Mouse (Mus musculus) CD4-positive, CD25-positive, alpha-beta regulatory T cell, adult 2 months (primary cell): ENCODE data around the gene Mmp28.

Experiments
- DNase-seq: peaks from one replicate; pipeline ENCODE4 v3.0.0-alpha.2; 2012; ENCODE audit warnings: low read depth, low spot score

The Mmp28 gene

GRCm38 (mm10) chr11:83462711-83463244 is at the start of gene Mmp28:
Gene Mmp28, minus strand, starts transcription at chr11:83463071.
- peak; percentile 16 for DNase-seq

GRCm38 (mm10) chr11:83509521-83509920 is 46.6 kb upstream of the Mmp28 start:
- no peak for DNase-seq

- no peak for DNase-seq
Observed at GRCm38 (mm10) chr11:83504308-83504707, 41.4 kb upstream of the Mmp28 start.

GRCm38 (mm10) chr11:83495571-83495970 is 32.7 kb upstream of the Mmp28 start:
- no peak for DNase-seq

DNA sequence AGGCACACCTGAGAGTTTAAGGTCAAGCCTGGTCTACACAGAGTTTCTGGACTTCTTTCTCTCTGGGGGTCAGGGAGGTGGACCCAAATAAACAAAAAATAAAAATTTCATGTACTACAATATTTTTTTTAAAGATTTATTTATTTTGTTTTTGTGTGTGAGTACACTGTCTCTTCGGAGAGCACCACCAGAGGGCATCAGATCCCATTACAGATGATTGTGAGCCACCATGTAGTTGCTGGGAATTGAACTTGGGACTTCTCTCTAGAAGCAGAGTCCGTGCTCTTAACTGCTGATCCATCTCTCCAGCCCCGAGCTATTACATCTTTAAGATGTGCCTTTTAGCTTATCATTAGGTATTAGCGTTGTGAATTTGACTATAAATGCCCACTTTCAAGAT is 28.6 kb upstream of the Mmp28 start:
- peak; percentile 25 for DNase-seq

DNA sequence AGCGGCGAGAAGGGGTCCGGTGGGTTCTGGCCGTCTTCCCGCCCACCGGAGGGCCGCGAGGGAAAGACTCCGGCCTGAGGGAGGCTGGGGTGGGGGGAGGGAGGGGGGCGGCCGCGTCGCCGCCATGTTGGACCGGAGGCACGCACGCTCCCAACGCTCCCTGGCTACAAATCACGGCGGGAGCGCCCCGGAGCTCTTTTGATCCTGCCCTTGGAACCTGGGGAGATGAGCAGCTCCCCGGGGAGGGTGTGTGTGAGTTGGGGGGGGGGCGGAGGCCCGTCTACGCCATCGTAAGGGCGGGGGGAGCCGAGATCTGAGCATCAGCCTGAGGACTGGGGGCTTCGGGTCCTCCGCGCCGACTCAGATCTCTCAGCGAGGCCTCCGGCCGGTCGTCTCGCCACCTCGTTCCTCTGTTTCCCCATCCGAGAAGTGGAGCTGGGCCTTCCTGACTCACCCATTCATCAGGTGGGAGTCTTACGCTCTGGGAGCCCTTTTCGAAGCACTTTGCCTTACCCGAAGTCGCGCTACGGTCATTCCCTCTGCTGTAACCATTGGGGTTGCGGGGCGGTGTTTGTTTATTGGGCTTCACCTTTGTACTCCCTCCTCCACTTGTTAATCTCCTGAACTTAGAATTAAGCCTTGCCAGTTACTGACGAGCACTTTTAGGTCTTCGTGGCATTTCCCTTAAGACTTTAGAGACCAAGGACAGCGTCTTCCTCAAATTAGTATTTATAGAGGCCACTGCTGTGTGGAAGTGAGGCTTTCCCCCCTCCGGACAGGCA is 10.6 kb upstream of the Mmp28 start:
- DNase-seq = no peak

DNA sequence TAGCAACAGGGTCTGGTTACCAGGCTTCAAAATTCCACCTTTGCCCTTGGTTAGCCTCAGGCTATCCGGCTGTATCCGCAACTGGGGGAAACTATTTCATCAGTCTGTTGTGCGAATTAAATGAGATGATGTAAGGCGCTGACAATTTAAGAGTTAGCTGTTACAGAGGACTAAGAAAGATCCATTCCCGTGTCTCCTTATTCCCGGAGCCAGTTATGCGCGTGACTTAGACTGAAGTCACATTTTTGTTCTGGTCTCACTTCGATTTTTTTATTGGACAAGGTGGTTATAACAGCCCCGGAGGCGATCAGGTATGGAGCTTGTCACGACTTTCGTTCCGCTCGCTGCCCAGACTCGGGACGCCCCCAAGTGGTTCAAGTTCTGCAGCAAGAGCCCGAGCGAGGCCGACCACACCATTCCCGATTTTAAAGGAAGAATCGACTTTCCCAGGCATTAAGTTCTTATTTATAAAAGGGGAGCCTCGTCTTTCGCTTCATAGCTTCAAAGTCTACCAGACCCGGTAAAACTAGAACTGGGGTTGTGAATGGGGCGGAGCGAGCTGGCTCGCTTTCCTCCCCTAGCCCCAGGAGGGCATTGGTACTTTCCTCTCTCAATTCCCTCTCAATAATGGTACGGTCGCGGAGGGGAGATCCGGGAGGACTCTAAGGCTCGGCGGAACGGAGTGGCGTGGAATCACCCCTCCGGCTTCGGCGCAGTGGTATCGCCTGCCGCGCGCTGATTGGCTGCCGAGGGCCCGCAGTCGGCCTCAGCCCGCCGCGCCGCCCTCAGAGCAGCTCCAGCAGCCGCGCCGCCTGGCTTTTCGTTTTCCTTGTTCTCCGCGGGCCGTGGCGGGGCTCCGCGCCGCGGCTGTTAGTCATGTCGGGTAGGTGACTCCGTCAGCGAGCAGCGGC is 9.7 kb upstream of the Mmp28 start, which contains the start of gene Taf15:
Gene Taf15 (plus strand): TSS at position 763 of the 911 bp plus-strand sequence.
- peak; percentile 100 for DNase-seq

- DNase-seq = no peak
Observed at GRCm38 (mm10) chr11:83471766-83472165, 8.9 kb upstream of the Mmp28 start.

GRCm38 (mm10) chr11:83468765-83469164 is 5.9 kb upstream of the Mmp28 start:
- DNase-seq = no peak

- no peak for DNase-seq
Observed at GRCm38 (mm10) chr11:83467120-83467652, 4.3 kb upstream of the Mmp28 start.

- no peak for DNase-seq
Observed at GRCm38 (mm10) chr11:83465976-83466375, 3.1 kb upstream of the Mmp28 start.

DNA sequence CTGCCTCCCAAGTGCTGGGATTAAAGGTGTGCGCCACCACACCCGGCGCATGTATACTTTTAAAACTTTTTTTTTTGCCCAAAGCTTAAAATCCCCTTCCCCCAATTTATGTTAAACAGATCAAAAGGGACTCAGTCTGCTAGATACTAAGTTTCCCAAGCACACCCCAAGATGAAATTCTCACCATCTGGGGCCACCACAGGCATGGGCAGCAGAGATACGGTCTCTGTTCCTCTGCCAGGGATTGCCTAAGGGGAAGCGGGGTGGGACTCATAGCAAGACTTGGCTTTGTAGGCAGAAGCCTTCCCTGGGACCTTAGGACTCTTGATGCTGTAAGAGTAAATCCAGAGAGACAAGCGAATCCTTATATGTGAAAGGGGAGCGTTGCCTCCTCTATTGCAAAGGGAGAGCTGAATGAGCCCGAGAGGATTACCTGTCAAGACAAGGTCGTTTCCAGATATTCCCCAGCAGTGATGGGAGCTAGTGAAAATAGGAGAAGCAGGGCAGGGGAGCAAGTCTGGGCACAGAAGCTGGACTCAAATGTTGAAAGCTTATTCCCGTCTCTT is 1.3 kb downstream of the Mmp28 start:
- no peak for DNase-seq

GRCm38 (mm10) chr11:83457912-83458601 is 4.8 kb downstream of the Mmp28 start:
- DNase-seq = no peak

DNA sequence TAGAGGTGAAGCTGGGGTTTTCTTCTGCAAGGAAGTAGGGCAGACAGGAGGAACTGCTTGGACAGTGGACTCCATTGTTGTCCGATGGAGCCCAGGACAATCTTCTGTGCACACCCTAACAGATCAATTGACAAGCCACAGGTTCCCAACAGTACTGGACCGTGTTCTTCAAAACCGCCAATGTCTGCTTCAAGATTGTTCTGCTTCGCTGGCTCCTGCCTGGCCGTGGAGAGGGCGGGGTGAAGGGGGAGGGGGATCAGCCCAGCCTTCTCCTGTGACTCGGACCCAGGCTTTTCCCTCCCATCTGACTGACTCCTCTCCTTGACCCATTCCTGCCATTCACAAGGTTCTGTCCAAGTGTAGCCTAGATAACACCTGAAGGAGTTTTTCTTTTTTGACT is 5.6 kb downstream of the Mmp28 start:
- DNase-seq = no peak

GRCm38 (mm10) chr11:83455608-83456007 is 7.3 kb downstream of the Mmp28 start:
- DNase-seq = no peak

- DNase-seq = no peak
Observed at GRCm38 (mm10) chr11:83454548-83454947, 8.3 kb downstream of the Mmp28 start.

GRCm38 (mm10) chr11:83451281-83451680 is 11.6 kb downstream of the Mmp28 start:
- DNase-seq = no peak

DNA sequence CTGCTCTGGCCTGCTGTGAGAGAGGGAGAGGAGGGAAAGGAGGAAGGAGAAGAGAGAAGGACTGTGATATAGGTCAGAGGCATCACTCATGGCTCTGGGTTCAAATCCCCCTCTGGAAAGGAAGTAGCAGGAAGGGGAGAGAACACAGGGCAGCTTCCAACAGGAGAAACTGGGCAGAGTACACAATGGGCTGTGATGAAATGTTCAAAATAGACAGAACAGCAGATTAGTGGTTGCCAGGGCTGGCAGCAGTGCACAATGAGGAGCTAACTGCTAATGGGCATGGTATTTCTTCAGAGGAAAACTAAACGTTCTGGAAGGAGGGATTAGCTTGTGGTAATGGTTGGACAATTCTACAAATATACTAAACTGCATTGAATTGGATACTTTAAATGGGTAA is 12.3 kb downstream of the Mmp28 start:
- DNase-seq = no peak

GRCm38 (mm10) chr11:83449298-83449697 is 13.6 kb downstream of the Mmp28 start:
- DNase-seq = no peak

- DNase-seq = no peak
Observed at GRCm38 (mm10) chr11:83448927-83449236, 14.0 kb downstream of the Mmp28 start.
